Mouse (Mus musculus): ENCODE data around the gene Gm3594. TPM values are rescaled to one million over a fixed set of nuclear protein-coding genes. Genes with fewer than 3 reads are reported as not detected.

Gene Gm3594
- polyA plus RNA-seq, 1 experiment, result not detected

Other genes with a start within 250 kb of the Gm3594 start
- not detected in 2 replicates for gene Gm21560, start 225.3 kb downstream of the Gm3594 start, polyA plus RNA-seq (2012; rRNA removed)
- gene Gm3411, start 157.4 kb downstream of the Gm3594 start, polyA plus RNA-seq (2012; rRNA removed), result not detected in 2 replicates
- gene Gm21103, start 139.8 kb downstream of the Gm3594 start, polyA plus RNA-seq (2012; rRNA removed), result not detected in 2 replicates
- gene Gm3618, start 100.9 kb downstream of the Gm3594 start, polyA plus RNA-seq (2012; rRNA removed), result not detected in 2 replicates
- gene Gm16440, start 54.3 kb downstream of the Gm3594 start, polyA plus RNA-seq (2012; rRNA removed), result not detected in 2 replicates
- gene Gm3591, start 32.1 kb downstream of the Gm3594 start, polyA plus RNA-seq (2012; rRNA removed), result 0.06 TPM in 1 of 2 replicates, not detected in the other
- not detected in 2 replicates for gene Gm8356, start 92.7 kb upstream of the Gm3594 start, polyA plus RNA-seq (2012; rRNA removed)
- gene Gm3629, start 146.0 kb upstream of the Gm3594 start, polyA plus RNA-seq (2012; rRNA removed), result not detected in 2 replicates
- gene Gm3460, start 177.8 kb upstream of the Gm3594 start, polyA plus RNA-seq (2012; rRNA removed), result not detected in 2 replicates
- not detected in 2 replicates for gene Gm10251, start 239.6 kb upstream of the Gm3594 start, polyA plus RNA-seq (2012; rRNA removed)

Data from small intestine, adult 2 months (tissue).